8 mouse cellular contexts compared by ENCODE assay signal in the genomic region with DNA sequence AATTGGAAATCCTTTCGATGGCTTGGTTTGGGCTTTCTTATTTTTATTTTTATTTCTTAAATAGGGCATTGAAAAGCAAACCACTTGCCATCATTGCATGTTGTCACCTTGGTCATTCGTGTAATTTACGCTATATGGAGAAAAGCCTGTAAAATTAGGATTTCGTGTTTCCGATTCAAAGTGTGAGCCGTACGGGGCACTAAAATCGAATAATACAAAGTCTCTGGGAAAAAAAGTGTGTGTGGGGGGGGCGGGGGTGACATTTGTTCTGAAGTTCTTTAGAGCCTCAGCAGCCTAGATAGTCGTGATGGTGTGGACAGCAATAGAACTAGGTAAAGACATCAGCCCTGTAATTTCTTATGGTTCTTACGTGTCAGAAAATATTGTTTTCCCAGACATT. TPM values are rescaled to one million over a fixed set of nuclear protein-coding genes. Genes with fewer than 3 reads are reported as not detected.
DNase-seq lines count a peak whose midpoint lies in the region; ATAC-seq lines count a peak whose summit lies in the region.

No protein-coding gene starts in this region.

- H3K27ac ChIP-seq in heart, embryonic 13.5 days (replicated peaks), result peak overlapping the region; percentile 93
- peak overlapping the region; percentile 97 for H3K27ac ChIP-seq in hindbrain, embryonic 12.5 days
- peak overlapping the region; percentile 92 for H3K27ac ChIP-seq in midbrain, embryonic 12.5 days (replicated peaks)

- no peak for ATAC-seq in heart, embryonic 13.5 days (ENCODE audit: extremely low read depth, insufficient number of reproducible peaks, low FRiP score, low TSS enrichment)
- no peak for ATAC-seq in hindbrain, embryonic 12.5 days (ENCODE audit: low FRiP score)
- no peak; the same call in 1 of the 2 replicates for ATAC-seq in midbrain, embryonic 12.5 days (ENCODE audit: low FRiP score, low read depth)

- DNase-seq in heart, postnatal 4 days, result no peak
- DNase-seq in ZHBTc4 (ENCODE audit: low read depth, low spot score), result peak; percentile 20
- no peak for DNase-seq in thymus, postnatal 10 days (ENCODE audit: low spot score in 2 of 2)
- DNase-seq in gastrocnemius, adult 18-20 months (ENCODE audit: low spot score), result no peak
- DNase-seq in frontal cortex, adult 2 months (ENCODE audit: extremely low spot score in 1 of 2, low spot score in 1 of 2), result no peak

- H3K36me3 ChIP-seq in heart, embryonic 13.5 days, result peaks cover 5% of the 10 kb centered on the region
- H3K36me3 ChIP-seq in hindbrain, embryonic 12.5 days, result peaks cover under 1% of the 10 kb centered on the region; the same call in 1 of the 2 replicates
- peaks cover 5% of the 10 kb centered on the region; the same call in 1 of the 2 replicates for H3K36me3 ChIP-seq in midbrain, embryonic 12.5 days

- H3K9me3 ChIP-seq in heart, embryonic 13.5 days, result peaks cover 3% of the 10 kb centered on the region; the same call in 1 of the 2 replicates
- no peaks in the 10 kb centered on the region for H3K9me3 ChIP-seq in hindbrain, embryonic 12.5 days (replicated peaks)
- peaks cover 3% of the 10 kb centered on the region for H3K9me3 ChIP-seq in midbrain, embryonic 12.5 days

- peaks cover 12% of the 10 kb centered on the region; the same call in 1 of the 2 replicates for H3K4me1 ChIP-seq in heart, embryonic 13.5 days
- H3K4me1 ChIP-seq in hindbrain, embryonic 12.5 days, result 0 out of 2 replicates have a peak, but pooled peaks cover 2% of the 10 kb centered on the region
- H3K4me1 ChIP-seq in midbrain, embryonic 12.5 days, result no peaks in the 10 kb centered on the region

- 53% methylated on average over 11 of the region's 11 CpGs for WGBS in heart, embryonic 13.5 days
- 39% methylated on average over 11 of the region's 11 CpGs for WGBS in hindbrain, embryonic 12.5 days
- WGBS in midbrain, embryonic 12.5 days, result 38% methylated on average over 11 of the region's 11 CpGs

- H3K9ac ChIP-seq in heart, embryonic 13.5 days, result peak overlapping the region; percentile 96
- peak overlapping the region; percentile 84 for H3K9ac ChIP-seq in hindbrain, embryonic 12.5 days
- peak overlapping the region; percentile 81 for H3K9ac ChIP-seq in midbrain, embryonic 12.5 days (replicated peaks)

- peak overlapping the region; percentile 87 for H3K4me3 ChIP-seq in heart, embryonic 13.5 days
- peak overlapping the region; percentile 84 for H3K4me3 ChIP-seq in hindbrain, embryonic 12.5 days
- H3K4me3 ChIP-seq in midbrain, embryonic 12.5 days, result peak overlapping the region; percentile 69

- peak overlapping the region; percentile 81 for H3K4me2 ChIP-seq in heart, embryonic 13.5 days
- H3K4me2 ChIP-seq in hindbrain, embryonic 12.5 days (replicated peaks), result peak overlapping the region; percentile 66
- H3K4me2 ChIP-seq in midbrain, embryonic 12.5 days (replicated peaks), result peak overlapping the region; percentile 68

- H3K27me3 ChIP-seq in heart, embryonic 13.5 days (replicated peaks), result no peaks in the 10 kb centered on the region
- H3K27me3 ChIP-seq in hindbrain, embryonic 12.5 days, result no peaks in the 10 kb centered on the region
- H3K27me3 ChIP-seq in midbrain, embryonic 12.5 days, result no peaks in the 10 kb centered on the region

RNA-seq across cellular contexts. Expression of a gene that starts 1.2 kb away (rescaled TPM):
- 9.0 and 12.5 TPM in 2 replicates for polyA plus RNA-seq in heart, embryonic 13.5 days (2015; fragmentation: Nextera tagmentation; extraction: Ambion mirVana)
- 1 to 10 TPM; 3.3 to 3.4 TPM for total RNA-seq in heart, postnatal 4 days (2021)
- 17.3 and 18.8 TPM in 2 replicates for polyA plus RNA-seq in hindbrain, embryonic 12.5 days (2016; fragmentation: Nextera tagmentation; extraction: Ambion mirVana)
- 15.1 and 16.0 TPM in 2 replicates for polyA plus RNA-seq in midbrain, embryonic 12.5 days (2016; fragmentation: Nextera tagmentation; extraction: Ambion mirVana)
- total RNA-seq in gastrocnemius, adult 18-20 months (2021), result 1 to 10 TPM; 1.9 to 2.0 TPM
- polyA plus RNA-seq in frontal cortex, adult 2 months (2012; rRNA removed), result 8.6 and 10.2 TPM in 2 replicates
